Mouse (Mus musculus) urinary bladder, postnatal 4 days (tissue): ENCODE results near the gene Prrg2.

Source experiments
- DNase-seq, 2 experiments: peaks; one replicate each; pipeline ENCODE4 v3.0.0; 2021 to 2022; ENCODE audit warnings: low spot score in 2 of 2

The Prrg2 gene

GRCm38 (mm10) chr7:45058607-45059571 lies 3.6 kb downstream of the Prrg2 start:
- DNase-seq: no peak

GRCm38 (mm10) chr7:45056972-45057348 lies 5.5 kb downstream of the Prrg2 start:
- no peak for DNase-seq

GRCm38 (mm10) chr7:45056329-45056971 lies 6.0 kb downstream of the Prrg2 start:
- no peak for DNase-seq

DNA sequence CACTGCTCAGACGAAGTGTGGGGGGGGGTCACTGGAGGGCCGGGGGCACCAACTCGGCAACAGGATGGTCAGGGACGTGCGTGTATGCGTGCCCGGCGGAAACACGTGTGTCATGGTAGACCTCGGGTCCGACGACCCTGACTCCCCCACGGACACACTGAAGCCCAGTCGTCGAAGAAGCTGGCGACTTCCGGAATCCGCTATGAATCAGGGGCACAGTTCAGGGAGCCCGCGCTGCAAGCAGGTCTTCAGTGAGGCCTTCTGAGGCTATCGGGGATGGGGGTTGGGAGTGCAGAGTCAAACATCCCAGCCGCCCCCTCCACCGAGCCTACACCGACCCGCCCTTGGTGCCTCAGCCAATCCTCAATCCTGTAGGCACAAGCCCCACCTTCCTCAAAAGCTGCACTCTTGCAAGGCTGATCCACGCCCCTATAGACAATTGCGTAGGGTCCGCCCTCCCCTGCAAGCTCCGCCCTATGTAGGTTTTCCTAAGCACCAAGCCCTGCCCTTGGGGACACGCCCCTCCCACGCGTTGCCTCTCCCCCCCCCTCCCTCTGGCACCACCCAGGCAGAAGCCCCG lies 8.5 kb downstream of the Prrg2 start:
- peak; percentile 95 to 96 for DNase-seq

DNA sequence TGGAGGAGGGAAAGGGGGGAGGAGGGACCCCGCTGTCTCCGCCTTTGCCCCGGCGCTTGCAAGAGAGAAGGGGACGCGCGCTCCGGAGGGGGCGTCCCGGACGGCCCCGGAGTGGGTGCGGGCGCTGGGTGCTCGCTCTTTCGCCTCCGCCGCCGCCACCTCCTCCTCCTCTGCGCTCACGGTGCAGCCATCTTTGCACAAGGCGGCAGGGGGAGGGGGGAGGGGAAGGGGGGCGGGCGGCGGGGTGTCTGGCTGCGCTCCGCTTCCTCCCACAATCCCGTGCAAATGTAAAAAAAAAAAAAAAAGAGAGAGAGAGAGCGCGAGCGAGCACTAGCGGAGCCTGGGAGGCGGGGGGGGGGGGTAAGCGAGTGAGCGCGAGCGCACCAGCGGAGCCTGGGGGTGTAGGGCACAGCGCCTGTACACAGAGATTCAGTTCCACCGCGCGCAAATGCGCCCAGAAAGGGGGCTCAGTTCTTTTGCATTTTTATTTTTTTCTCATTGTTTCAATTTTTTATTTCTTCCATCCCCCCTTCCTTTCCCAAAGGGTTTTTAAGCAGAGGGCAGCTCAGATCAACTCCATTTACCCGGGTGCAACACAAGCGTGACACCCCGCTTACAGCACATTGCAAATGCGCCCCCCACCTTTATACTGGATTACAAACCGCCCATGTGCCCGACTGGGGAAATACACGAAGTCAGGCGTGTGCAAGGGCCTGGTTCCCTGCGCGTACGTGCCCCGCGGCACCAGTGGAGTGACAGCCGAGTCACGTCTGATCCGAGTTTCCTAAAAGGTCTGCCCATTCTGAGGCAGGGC lies 9.2 kb downstream of the Prrg2 start:
- DNase-seq: peak in 1 of 2 experiments; percentile 77

- no peak for DNase-seq
Measured at GRCm38 (mm10) chr7:45052862-45053116, 9.7 kb downstream of the Prrg2 start, which contains the start of gene Prr12. TSS of gene Prr12 (minus strand) at chr7:45052881.

DNA sequence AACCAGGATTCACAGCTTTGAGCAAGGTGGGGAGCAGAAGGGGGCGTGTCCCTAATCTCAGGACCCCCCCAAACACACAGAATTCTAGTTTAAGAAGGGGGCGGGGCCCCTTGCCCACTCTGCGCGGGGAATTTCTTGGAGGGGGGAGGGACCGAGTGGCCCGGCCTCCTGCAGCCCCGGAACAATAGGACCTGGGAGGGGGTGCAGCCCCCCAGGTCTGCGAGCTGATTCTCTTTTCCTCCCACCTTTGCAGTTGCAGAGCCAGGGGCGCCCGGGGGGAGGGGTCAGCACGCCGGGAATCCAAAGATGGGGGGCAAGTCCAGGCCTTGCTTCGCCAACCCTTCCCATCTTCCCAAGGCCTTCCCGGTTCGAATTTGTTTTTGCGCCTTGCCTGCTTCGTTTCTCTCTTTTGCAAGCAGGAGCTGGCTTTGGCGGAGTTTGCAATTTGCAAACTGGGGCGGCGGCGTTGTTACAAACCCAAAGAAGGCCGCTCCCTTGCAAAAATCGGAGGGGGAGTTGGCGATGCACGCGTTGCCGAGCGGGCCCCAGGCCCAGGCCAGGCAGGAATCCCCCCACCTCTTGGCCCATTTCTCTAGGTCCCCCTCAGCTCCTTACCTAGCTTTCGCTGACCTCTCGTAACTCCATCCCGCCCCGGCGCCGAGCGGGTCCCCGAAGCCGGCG lies 10.2 kb downstream of the Prrg2 start:
- no peak for DNase-seq

- DNase-seq: no peak
Measured at GRCm38 (mm10) chr7:45051601-45051974, 10.9 kb downstream of the Prrg2 start.

DNA sequence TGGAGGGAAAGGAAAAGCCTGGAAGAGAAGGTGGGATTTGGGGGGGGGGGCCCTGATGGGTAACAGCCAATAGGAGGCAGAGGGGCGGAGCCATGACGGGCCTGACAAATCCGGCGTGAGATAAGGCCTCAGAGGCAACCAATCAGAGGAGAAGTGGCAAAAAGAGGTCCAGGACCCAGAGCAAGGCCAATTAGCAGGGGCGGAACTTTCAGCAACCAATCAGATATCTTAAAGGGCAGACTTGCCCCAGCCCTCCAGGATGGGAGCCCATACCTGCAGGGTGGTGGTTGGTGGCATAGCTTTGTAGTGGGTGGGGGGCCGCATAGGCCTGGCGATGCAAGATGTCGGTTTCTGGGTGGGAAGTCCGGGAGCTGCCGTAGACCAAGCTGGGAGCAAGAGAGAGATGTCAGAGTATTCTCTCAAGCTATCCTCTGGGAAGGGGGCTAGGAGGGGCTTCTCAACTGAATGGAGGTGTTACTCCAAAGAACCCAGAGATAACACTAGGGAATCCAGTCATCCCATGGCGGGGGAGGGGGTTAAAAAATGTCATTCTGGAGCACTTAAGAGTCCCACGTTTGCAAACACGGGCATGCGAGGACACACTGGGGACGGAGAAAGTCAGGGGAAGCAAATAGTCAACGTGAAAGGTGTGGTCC lies 11.4 kb downstream of the Prrg2 start:
- peak; percentile 71 to 76 for DNase-seq

GRCm38 (mm10) chr7:45048923-45049657 lies 13.4 kb downstream of the Prrg2 start:
- DNase-seq: no peak

DNA sequence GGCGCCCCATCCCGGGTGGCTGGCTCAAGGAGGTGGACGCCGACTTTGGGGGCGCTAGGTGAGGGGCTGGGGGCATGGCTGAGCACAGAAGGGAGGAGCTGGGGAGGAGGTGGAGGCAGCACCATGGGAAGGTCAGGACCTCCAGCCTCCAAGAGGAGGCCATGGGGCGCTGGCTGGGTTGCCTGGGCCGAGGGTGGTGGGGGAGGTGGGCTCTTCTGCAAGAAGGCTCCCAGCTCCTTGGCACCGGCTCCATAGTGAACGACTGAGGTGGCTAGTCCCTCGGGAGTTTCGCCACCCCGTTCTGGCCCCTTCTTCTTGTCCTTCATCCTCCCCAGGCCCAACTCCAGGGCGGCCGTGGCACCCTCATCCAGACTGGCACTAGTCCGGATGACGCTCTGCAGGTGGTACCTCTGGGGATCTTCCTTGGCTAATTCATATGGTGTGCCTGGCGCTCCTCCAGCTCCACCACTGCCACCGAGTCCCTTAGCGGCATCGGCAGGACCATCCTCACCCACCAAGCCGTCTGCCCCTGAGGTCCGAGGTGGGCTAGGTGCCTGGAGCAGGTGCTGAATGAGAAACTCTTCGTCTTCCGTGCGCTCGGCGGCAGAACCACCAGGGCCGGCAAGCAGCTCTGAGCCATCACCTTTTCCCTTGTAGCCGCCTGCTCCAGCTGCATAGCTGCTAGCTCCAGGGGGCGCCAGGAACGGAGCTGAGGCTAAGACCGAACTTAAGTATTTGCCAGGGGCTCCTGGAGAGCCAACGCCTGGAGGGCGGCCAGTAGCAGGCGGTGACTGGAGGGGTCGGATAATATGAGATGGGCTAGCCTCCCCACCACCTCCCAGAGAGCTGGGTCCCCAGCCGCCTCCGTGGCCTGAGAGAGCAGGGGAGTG lies 14.2 kb downstream of the Prrg2 start:
- DNase-seq: no peak

DNA sequence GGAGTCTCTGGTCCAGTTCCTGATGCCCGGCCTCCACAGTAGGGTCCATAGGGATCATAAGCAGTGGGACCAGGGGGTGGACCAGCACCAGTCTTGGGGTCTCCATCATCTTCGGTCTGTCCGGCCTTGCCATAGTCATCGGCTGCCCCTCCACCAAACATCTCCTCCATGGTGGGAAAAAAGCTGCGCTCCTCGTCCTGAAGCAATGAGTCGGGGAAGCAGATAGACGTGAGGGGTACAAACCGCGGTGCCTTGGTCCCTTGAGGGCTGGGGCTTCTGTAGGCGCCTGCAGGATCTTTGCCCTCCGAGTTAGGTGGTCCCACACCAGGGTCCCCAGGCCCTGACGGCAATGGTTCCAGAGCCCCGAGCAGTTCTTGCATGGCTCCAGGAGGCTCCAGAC lies 15.0 kb downstream of the Prrg2 start:
- no peak for DNase-seq

- no peak for DNase-seq
Measured at GRCm38 (mm10) chr7:45046853-45047350, 15.6 kb downstream of the Prrg2 start.

GRCm38 (mm10) chr7:45045741-45046140 lies 16.7 kb downstream of the Prrg2 start:
- no peak for DNase-seq

- DNase-seq: no peak
Measured at GRCm38 (mm10) chr7:45043307-45043706, 19.2 kb downstream of the Prrg2 start.

DNA sequence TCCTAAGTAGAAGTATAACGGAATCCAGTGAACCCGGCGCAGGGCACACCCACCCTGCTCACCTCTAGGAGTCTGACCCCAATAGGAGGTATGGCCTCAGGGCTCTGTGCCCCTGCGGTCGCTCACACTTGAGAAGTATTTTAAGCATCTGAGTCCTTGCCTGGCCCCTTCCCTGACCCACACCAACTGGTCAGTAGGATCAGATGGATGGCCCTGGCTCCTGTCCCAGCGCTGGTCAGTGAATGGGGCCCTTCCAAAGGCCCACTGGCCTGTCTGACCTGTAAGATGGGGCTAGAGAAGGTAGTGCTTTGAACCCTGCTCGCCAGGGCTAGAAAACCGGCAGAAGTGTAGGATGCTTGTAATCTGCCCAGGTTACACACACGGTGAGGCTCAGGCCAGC lies 21.6 kb downstream of the Prrg2 start:
- DNase-seq: no peak

GRCm38 (mm10) chr7:45038411-45038810 lies 24.1 kb downstream of the Prrg2 start:
- no peak for DNase-seq

DNA sequence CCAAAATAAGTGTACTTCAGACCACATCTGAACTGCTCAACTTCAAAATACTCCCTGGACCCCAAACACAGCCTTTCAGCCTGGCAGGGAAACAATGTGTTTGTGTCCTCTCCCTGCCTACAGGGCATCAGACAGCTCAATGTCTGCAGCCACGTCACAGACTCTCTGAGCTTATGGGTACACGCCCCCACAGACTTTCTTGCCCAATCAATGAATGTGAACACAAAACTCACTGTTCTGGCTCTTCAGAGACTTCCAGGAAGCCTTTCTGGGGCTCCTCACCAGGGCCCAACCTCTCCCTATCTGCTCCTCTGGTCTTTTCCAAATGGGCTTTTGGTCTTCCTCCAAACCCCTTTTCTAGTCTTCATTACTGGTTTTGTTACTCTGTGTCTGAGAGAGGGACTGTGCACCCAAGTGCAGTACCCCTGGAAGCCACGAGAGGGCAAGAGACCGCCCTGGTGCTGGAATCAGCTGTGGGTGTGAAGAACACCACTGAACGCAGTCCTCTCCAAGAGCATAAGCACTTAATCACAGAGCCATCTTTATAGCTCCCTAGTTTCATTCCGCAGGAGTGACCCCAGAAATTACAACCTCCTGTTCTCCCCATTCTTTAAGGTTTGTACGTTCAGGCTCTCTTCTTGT lies 24.6 kb downstream of the Prrg2 start:
- DNase-seq: peak in 1 of 2 experiments; percentile 78

DNA sequence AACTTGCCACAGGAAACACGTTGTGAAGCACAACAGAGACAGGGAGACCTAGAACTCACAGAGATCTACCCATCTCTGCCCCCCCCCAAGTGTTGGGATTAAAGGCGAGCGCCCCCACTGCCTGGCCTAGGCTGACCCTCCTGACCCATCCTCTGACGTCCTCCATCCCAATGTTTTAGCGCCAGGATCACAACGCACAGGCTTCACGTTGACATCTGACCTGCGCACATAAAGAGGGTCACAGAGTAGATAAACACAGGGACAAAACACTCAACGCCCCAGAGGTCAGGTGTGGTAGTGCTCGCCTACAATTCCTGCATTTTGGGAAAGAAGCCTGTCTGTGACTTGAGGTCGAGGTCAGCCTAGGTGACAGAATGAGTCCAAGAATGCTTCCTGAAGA lies 25.8 kb downstream of the Prrg2 start:
- no peak for DNase-seq
